Mouse (Mus musculus): Measurements from ENCODE around the gene Mnat1. TPM values are rescaled to one million over a fixed set of nuclear protein-coding genes. Genes with fewer than 3 reads are reported as not detected.
"Not testable (repeated sequence)": the region's sequence is repeated elsewhere in the genome, so short reads cannot be mapped to it uniquely, and the experiment has no call there.

The Mnat1 gene
- polyA plus RNA-seq, 1 experiment from 2014 or later, result 51.6 TPM

DNA sequence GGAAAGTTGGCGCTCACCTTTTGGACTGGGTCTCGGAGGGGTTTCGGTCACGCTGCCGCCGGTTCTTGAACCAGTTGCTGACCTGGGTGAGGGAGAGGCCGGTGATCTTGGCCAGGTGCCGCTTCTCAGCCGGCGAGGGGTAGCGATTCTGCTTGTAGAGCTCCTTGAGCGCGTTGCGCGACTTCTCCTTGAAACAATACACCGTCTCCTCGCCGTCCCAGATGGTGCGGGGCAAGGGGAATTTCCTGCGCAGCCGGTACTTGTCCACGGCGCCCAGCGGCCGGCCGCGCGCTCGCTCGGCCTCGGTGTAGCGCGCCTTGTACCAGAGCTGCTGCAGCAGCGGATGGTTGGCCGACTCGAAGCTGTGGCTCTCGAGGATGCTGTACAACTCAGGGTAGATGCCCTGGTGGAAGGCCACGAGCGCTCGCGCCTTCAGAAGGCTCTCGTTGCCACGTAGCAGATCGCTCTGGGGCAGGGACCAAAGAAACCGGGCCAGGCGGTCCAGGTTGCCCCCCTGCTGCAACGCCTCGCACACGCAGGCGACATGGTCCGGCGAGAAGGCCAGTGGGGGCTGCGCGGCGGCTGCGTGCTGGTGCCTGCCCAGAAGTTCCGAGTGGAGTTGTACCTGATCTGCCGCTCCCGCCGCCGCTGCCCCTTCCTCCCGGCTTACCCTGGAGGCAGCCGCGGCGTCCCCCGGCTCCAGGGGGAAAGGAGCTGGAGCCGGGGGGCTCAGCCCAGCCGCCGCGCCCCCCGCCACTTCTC lies 11.0 kb upstream of the Mnat1 start:
- ATAC-seq (ENCODE audit: insufficient number of reproducible peaks, low FRiP score, low TSS enrichment, low read depth), result 0 out of 2 replicates have a peak, but pooled peaks have one; percentile 18
- H3K9me3 ChIP-seq (ENCODE audit: control insufficient read depth, low read length), result no peaks in the 10 kb centered on the region
- H3K27me3 ChIP-seq (ENCODE audit: control insufficient read depth, insufficient read depth, low read length), result no peaks in the 10 kb centered on the region
- peak overlapping the region; percentile 99 for H3K27ac ChIP-seq (replicated peaks; ENCODE audit: low read depth, low read length)
- peak overlapping the region; percentile 97 for H3K9ac ChIP-seq (ENCODE audit: low read length)
- no peaks in the 10 kb centered on the region for H3K36me3 ChIP-seq (ENCODE audit: control insufficient read depth, insufficient read depth, low read length)
- WGBS, result under 1% methylated on average over 68 of the region's 71 CpGs
- H3K4me1 ChIP-seq (ENCODE audit: control insufficient read depth, insufficient read depth, low read length), result peaks cover 23% of the 10 kb centered on the region
- H3K4me3 ChIP-seq (ENCODE audit: low read depth, low read length), result peak overlapping the region; percentile 98
- H3K4me2 ChIP-seq (ENCODE audit: low read depth, severe bottlenecking), result peak overlapping the region; percentile 95
- peak; percentile 81 for DNase-seq (ENCODE audit: low spot score)

- Histone ChIP-seq H3K4me1 (ENCODE audit: control insufficient read depth, insufficient read depth, low read length) (peaks cover 23% of the 10 kb centered on the region), H3K27ac (replicated peaks; ENCODE audit: low read depth, low read length) (peak within 1 kb of the TSS; percentile 99), H3K27me3 (ENCODE audit: control insufficient read depth, insufficient read depth, low read length) (no peaks in the 10 kb centered on the region), H3K9me3 (ENCODE audit: control insufficient read depth, low read length) (no peaks in the 10 kb centered on the region), H3K4me2 (ENCODE audit: low read depth, severe bottlenecking) (peak within 1 kb of the TSS; percentile 95), H3K36me3 (ENCODE audit: control insufficient read depth, insufficient read depth, low read length) (no peaks in the 10 kb centered on the region), H3K9ac (ENCODE audit: low read length) (peak within 1 kb of the TSS; percentile 97), H3K4me3 (ENCODE audit: low read depth, low read length) (peak within 1 kb of the TSS; percentile 98)
- DNase-seq (ENCODE audit: low spot score) (peak; percentile 89), ATAC-seq (ENCODE audit: insufficient number of reproducible peaks, low FRiP score, low TSS enrichment, low read depth) (peak; percentile 91)
- WGBS, result under 1% methylated on average over 20 of the region's 20 CpGs
Observed at GRCm38 (mm10) chr12:73113196-73113595, 10.3 kb upstream of the Mnat1 start, which contains the start of gene Six4. TSS of gene Six4 (minus strand) at chr12:73113456.

GRCm38 (mm10) chr12:73125250-73125649 lies 1.7 kb downstream of the Mnat1 start:
- Histone ChIP-seq H3K4me3 (ENCODE audit: low read depth, low read length) (no peak overlapping the region), H3K9ac (ENCODE audit: low read length) (no peak overlapping the region), H3K4me1 (ENCODE audit: control insufficient read depth, insufficient read depth, low read length) (no peaks in the 10 kb centered on the region; the same call in 1 of the 2 replicates), H3K27me3 (ENCODE audit: control insufficient read depth, insufficient read depth, low read length) (no peaks in the 10 kb centered on the region), H3K4me2 (ENCODE audit: low read depth, severe bottlenecking) (no peak overlapping the region), H3K36me3 (ENCODE audit: control insufficient read depth, insufficient read depth, low read length) (no peaks in the 10 kb centered on the region), H3K9me3 (ENCODE audit: control insufficient read depth, low read length) (no peaks in the 10 kb centered on the region), H3K27ac (replicated peaks; ENCODE audit: low read depth, low read length) (no peak overlapping the region)
- 79% methylated on average over 4 of the region's 4 CpGs for WGBS
- no peak for DNase-seq (ENCODE audit: low spot score)
- ATAC-seq (ENCODE audit: insufficient number of reproducible peaks, low FRiP score, low TSS enrichment, low read depth), result no peak

DNA sequence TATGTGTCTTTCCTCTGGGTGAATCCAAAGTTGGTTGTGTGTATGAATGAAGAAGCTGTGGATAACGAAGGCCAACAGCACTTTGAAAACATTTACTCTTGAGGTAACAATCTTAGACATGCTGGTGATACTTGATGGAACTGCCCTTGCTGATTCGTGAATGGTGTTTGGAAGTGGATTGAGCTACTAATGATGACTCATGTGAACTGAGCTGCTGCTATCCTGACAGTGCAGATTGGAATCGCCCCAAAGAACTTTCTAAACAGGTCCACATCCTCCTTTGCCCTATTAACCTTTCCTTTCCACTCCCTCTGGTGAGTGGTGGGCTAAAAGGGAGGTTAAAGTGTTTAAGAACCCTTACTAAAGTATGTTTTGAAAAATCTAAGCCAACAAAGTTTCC lies 17.2 kb downstream of the Mnat1 start:
- no peak overlapping the region for H3K9ac ChIP-seq (ENCODE audit: low read length)
- no peak for DNase-seq (ENCODE audit: low spot score)
- no peaks in the 10 kb centered on the region for H3K27me3 ChIP-seq (ENCODE audit: control insufficient read depth, insufficient read depth, low read length)
- no peaks in the 10 kb centered on the region for H3K36me3 ChIP-seq (ENCODE audit: control insufficient read depth, insufficient read depth, low read length)
- H3K4me2 ChIP-seq (ENCODE audit: low read depth, severe bottlenecking), result no peak overlapping the region
- H3K9me3 ChIP-seq (ENCODE audit: control insufficient read depth, low read length), result no peaks in the 10 kb centered on the region
- H3K27ac ChIP-seq (replicated peaks; ENCODE audit: low read depth, low read length), result no peak overlapping the region
- ATAC-seq (ENCODE audit: insufficient number of reproducible peaks, low FRiP score, low TSS enrichment, low read depth), result no peak
- 91% methylated on average over 3 of the region's 3 CpGs for WGBS
- no peaks in the 10 kb centered on the region for H3K4me1 ChIP-seq (ENCODE audit: control insufficient read depth, insufficient read depth, low read length)
- H3K4me3 ChIP-seq (ENCODE audit: low read depth, low read length), result no peak overlapping the region

GRCm38 (mm10) chr12:73147236-73147635 lies 23.7 kb downstream of the Mnat1 start:
- Histone ChIP-seq H3K36me3 (ENCODE audit: control insufficient read depth, insufficient read depth, low read length) (no peaks in the 10 kb centered on the region), H3K27me3 (ENCODE audit: control insufficient read depth, insufficient read depth, low read length) (no peaks in the 10 kb centered on the region), H3K9ac (ENCODE audit: low read length) (no peak overlapping the region), H3K4me1 (ENCODE audit: control insufficient read depth, insufficient read depth, low read length) (no peaks in the 10 kb centered on the region), H3K9me3 (ENCODE audit: control insufficient read depth, low read length) (no peaks in the 10 kb centered on the region), H3K4me2 (ENCODE audit: low read depth, severe bottlenecking) (no peak overlapping the region), H3K4me3 (ENCODE audit: low read depth, low read length) (no peak overlapping the region), H3K27ac (replicated peaks; ENCODE audit: low read depth, low read length) (no peak overlapping the region)
- 37% methylated on average over 3 of the region's 3 CpGs for WGBS
- DNase-seq (ENCODE audit: low spot score) (no peak), ATAC-seq (ENCODE audit: insufficient number of reproducible peaks, low FRiP score, low TSS enrichment, low read depth) (no peak)

DNA sequence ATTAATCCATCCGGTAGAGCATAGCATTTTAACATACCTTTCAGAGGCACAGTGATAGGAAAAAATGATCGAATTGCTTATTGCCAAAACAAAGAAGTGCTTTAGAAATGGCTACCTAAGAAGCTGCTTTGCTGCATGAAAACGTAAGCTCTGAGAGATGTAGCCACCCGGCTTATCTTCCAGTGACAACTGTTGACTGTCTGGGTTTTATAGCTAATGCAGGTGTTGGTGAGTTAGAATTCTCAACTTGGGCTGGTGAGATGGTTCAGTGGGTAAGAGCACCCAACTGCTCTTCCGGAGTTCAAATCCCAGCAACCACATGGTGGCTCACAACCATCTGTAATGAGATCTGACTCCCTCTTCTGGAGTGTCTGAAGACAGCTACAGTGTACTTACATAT lies 27.5 kb downstream of the Mnat1 start:
- DNase-seq (ENCODE audit: low spot score); ATAC-seq (ENCODE audit: insufficient number of reproducible peaks, low FRiP score, low TSS enrichment, low read depth); H3K9ac ChIP-seq (ENCODE audit: low read length); H3K4me3 ChIP-seq (ENCODE audit: low read depth, low read length); H3K4me1 ChIP-seq (ENCODE audit: control insufficient read depth, insufficient read depth, low read length); H3K27ac ChIP-seq (replicated peaks; ENCODE audit: low read depth, low read length); H3K4me2 ChIP-seq (ENCODE audit: low read depth, severe bottlenecking); H3K36me3 ChIP-seq (ENCODE audit: control insufficient read depth, insufficient read depth, low read length); H3K27me3 ChIP-seq (ENCODE audit: control insufficient read depth, insufficient read depth, low read length); H3K9me3 ChIP-seq (ENCODE audit: control insufficient read depth, low read length): not testable (repeated sequence)
- WGBS, result 88% methylated on average over 5 of the region's 5 CpGs

DNA sequence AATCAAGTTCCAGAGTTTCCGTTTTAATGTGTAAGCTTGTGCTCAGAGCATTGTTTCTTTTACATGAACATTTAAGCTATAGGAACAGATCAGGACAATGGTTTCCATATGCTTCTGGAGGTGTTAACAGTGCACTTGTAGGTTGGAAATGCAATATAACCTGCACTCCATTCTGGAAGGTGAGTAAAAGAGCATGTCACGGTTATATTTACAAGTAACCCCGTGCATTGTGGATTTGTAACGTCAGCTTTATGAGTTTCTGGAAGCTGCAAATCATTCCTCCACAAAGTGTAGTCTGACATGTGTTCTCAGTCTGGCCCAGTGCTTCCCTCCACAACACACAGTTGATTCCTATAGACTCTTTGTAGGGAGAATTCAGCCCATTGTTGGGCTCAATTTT lies 30.6 kb downstream of the Mnat1 start:
- no peak overlapping the region for H3K4me2 ChIP-seq (ENCODE audit: low read depth, severe bottlenecking)
- no peaks in the 10 kb centered on the region for H3K4me1 ChIP-seq (ENCODE audit: control insufficient read depth, insufficient read depth, low read length)
- no peak overlapping the region for H3K4me3 ChIP-seq (ENCODE audit: low read depth, low read length)
- WGBS, result 38% methylated on average over 4 of the region's 4 CpGs
- no peaks in the 10 kb centered on the region for H3K36me3 ChIP-seq (ENCODE audit: control insufficient read depth, insufficient read depth, low read length)
- H3K9ac ChIP-seq (ENCODE audit: low read length), result no peak overlapping the region
- H3K27ac ChIP-seq (replicated peaks; ENCODE audit: low read depth, low read length), result no peak overlapping the region
- no peaks in the 10 kb centered on the region for H3K9me3 ChIP-seq (ENCODE audit: control insufficient read depth, low read length)
- DNase-seq (ENCODE audit: low spot score) (no peak), ATAC-seq (ENCODE audit: insufficient number of reproducible peaks, low FRiP score, low TSS enrichment, low read depth) (peak; percentile 57)
- H3K27me3 ChIP-seq (ENCODE audit: control insufficient read depth, insufficient read depth, low read length), result no peaks in the 10 kb centered on the region

DNA sequence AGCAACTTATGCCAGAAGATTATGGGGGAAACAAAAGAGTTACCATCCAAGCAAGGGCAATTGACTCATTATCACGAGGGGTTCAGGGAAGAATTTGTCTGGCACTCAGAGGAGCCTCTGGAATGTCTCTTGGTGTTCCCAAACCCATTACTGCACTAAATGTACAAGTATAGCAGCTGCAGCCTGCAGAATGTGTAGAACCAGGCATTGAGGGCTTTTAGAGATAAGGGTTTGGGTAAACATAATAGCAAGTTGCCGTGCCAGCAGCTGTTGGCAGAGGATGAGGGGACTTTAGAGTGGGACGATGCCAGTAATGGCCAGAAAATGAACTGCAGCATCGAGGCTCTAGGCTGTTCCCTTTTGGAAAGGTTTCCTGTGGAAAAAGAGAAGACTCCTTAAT lies 36.8 kb downstream of the Mnat1 start:
- H3K4me3 ChIP-seq (ENCODE audit: low read depth, low read length), result no peak overlapping the region
- H3K9ac ChIP-seq (ENCODE audit: low read length), result no peak overlapping the region
- no peaks in the 10 kb centered on the region for H3K4me1 ChIP-seq (ENCODE audit: control insufficient read depth, insufficient read depth, low read length)
- no peak overlapping the region for H3K27ac ChIP-seq (replicated peaks; ENCODE audit: low read depth, low read length)
- whole genome bisulfite sequencing, result 76% methylated on average over 4 of the region's 4 CpGs
- no peak overlapping the region for H3K4me2 ChIP-seq (ENCODE audit: low read depth, severe bottlenecking)
- H3K36me3 ChIP-seq (ENCODE audit: control insufficient read depth, insufficient read depth, low read length), result peaks cover under 1% of the 10 kb centered on the region; the same call in 1 of the 2 replicates
- no peaks in the 10 kb centered on the region for H3K27me3 ChIP-seq (ENCODE audit: control insufficient read depth, insufficient read depth, low read length)
- DNase-seq (ENCODE audit: low spot score) (no peak), ATAC-seq (ENCODE audit: insufficient number of reproducible peaks, low FRiP score, low TSS enrichment, low read depth) (no peak)
- no peaks in the 10 kb centered on the region for H3K9me3 ChIP-seq (ENCODE audit: control insufficient read depth, low read length)
